Mouse (Mus musculus) liver, postnatal 0 days (tissue): ENCODE results near the gene Stx12.

Experiments
- CTCF ChIP-seq: sonication (generic); IDR thresholded peaks from 2 replicates; pipeline ENCODE4 v1.5.1; 2016; ENCODE audit warnings: antibody characterized with exemption, low read depth
- EP300 ChIP-seq: IDR thresholded peaks from 2 replicates; pipeline ENCODE4 v1.6.1; 2016; ENCODE audit warnings: antibody characterized with exemption, low read depth, mild to moderate bottlenecking

- TF ChIP-seq EP300 (no peak), CTCF (no peak)
These were observed 19.5 kb downstream of the Stx12 start for GRCm38 (mm10) chr4:132864856-132865255.
